Mouse (Mus musculus) bone marrow macrophage, adult 2 months (primary cell): ENCODE measurements around the gene Fstl5. TPM values are rescaled to one million over a fixed set of nuclear protein-coding genes. Genes with fewer than 3 reads are reported as not detected.
A peak's percentile ranks its signal among the peaks of the same experiment; 100 is the strongest.

Experiments
- H3K27ac ChIP-seq: 2 replicates; pipeline ENCODE4 v1.5.1; 2012; ENCODE audit warnings: low read depth, low read length; ENCODE audit not compliant: insufficient read depth
- H3K4me1 ChIP-seq: 2 replicates; pipeline ENCODE4 v1.6.1; 2012; ENCODE audit warnings: low read length; ENCODE audit not compliant: control insufficient read depth, insufficient read depth
- H3K4me3 ChIP-seq: 2 replicates; pipeline ENCODE4 v1.5.1; 2012; ENCODE audit warnings: mild to moderate bottlenecking, low read length, moderate library complexity; ENCODE audit not compliant: insufficient read depth
- CTCF ChIP-seq: IDR thresholded peaks from 2 replicates; pipeline ENCODE4 v1.5.1; 2012; ENCODE audit warnings: low read depth, mild to moderate bottlenecking, low read length, moderate library complexity
- POLR2A ChIP-seq: IDR thresholded peaks from 2 replicates; pipeline ENCODE4 v1.6.1; 2012; ENCODE audit warnings: mild to moderate bottlenecking, low read depth, low read length, borderline replicate concordance
- polyA plus RNA-seq: library from polyadenylated mRNA; stranded (reverse); fragments of >200 nt; gene quantifications from 2 replicates; pipeline ENCODE4 v1.2.4, GENCODE M21; 2012; ENCODE audit not compliant: missing spikeins, insufficient read depth, insufficient read length

The Fstl5 gene
- polyA plus RNA-seq: not detected in 2 replicates

- H3K4me3 ChIP-seq: no peak within 1 kb of the TSS
- H3K27ac ChIP-seq: no peak within 1 kb of the TSS
- TF ChIP-seq POLR2A (no peak), CTCF (no peak)
- no peaks in the 10 kb centered on the region for H3K4me1 ChIP-seq
Measured at GRCm38 (mm10) chr3:76074060-76074707, at the start of gene Fstl5. Fstl5 (plus strand) TSS chr3:76074270.

- Histone ChIP-seq H3K27ac (peak overlapping the region; percentile 53), H3K4me1 (peaks cover 12% of the 10 kb centered on the region), H3K4me3 (no peak overlapping the region)
- no peak for TF ChIP-seq POLR2A
- TF ChIP-seq CTCF: no peak
Measured at GRCm38 (mm10) chr3:76025523-76025922, 48.5 kb upstream of the Fstl5 start.

DNA sequence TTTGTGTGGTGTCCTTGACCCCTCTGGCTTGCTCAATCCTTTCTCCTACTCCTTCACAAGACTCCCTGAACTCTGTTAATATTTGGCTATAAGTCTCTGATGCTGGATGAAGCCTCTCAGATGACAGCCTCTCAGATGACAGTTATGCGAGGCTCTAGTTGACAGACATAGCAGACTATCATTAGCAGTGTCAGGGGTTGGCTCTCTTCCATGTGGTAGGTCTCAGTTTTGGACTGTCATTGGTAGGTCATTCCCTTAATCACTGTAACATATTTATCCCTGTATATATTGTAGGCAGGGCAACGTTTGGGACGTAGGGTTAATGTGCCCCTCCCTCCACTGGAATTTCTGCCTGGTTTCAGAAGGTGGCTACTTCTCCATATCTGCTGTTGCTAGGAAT, 22.9 kb upstream of the Fstl5 start:
- H3K27ac ChIP-seq: no peak overlapping the region
- H3K4me3 ChIP-seq: no peak overlapping the region
- no peak for TF ChIP-seq POLR2A
- TF ChIP-seq CTCF: no peak
- no peaks in the 10 kb centered on the region for H3K4me1 ChIP-seq

DNA sequence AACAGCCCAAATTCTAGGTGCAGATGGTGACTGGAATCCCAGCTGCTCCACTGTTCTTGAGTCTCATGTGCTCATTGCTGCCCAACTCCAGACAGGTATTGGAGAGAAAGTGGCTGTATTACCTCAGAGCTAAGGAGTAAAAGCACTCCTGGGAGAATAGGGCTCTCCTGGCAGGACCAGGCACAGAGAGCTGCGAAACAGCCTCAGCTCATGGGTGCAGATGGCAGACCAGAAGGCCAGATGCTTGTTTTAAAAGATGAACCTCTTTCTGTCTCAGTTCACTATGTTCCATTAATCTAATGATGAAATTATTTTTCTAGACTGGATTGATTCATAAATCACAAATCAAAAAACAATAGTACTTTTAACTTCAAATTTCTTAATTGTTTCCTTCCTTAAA, 12.1 kb upstream of the Fstl5 start:
- no peak overlapping the region for H3K4me3 ChIP-seq
- H3K27ac ChIP-seq: no peak overlapping the region
- TF ChIP-seq CTCF (no peak), POLR2A (no peak)
- H3K4me1 ChIP-seq: no peaks in the 10 kb centered on the region

GRCm38 (mm10) chr3:76067920-76068319, 6.2 kb upstream of the Fstl5 start:
- Histone ChIP-seq H3K4me1 (no peaks in the 10 kb centered on the region), H3K4me3 (no peak overlapping the region), H3K27ac (no peak overlapping the region)
- TF ChIP-seq CTCF: no peak
- TF ChIP-seq POLR2A: no peak

GRCm38 (mm10) chr3:76072826-76073225, 1.2 kb upstream of the Fstl5 start:
- Histone ChIP-seq H3K4me3 (no peak overlapping the region), H3K27ac (no peak overlapping the region), H3K4me1 (no peaks in the 10 kb centered on the region)
- TF ChIP-seq CTCF: no peak
- TF ChIP-seq POLR2A: no peak

GRCm38 (mm10) chr3:76140445-76140844, 66.4 kb downstream of the Fstl5 start:
- H3K4me1 ChIP-seq: no peaks in the 10 kb centered on the region
- H3K27ac ChIP-seq: no peak overlapping the region
- no peak overlapping the region for H3K4me3 ChIP-seq
- TF ChIP-seq CTCF (no peak), POLR2A (no peak)

DNA sequence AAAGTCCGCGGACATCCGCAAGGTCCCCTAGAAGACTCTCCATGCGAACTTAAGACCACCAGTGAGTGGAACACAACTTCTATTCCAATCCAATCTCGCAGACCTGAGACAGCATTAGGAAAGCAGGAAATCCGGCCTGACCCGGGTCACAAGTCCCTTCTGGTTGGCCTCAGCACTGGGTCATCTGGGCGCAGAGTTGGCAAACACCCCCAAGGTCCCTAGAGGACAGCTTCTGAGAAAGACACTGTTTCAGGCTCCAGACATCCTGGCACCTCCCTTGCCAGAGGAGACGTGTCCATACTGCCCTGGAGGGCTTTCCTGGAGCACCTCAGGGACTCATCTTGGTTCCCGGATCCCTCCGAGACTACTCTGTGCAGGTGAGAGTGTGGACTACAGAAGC, 73.8 kb downstream of the Fstl5 start:
- Histone ChIP-seq H3K4me1 (no peaks in the 10 kb centered on the region), H3K4me3 (no peak overlapping the region), H3K27ac (no peak overlapping the region)
- TF ChIP-seq CTCF (no peak), POLR2A (no peak)

GRCm38 (mm10) chr3:76238834-76239233, 164.8 kb downstream of the Fstl5 start:
- Histone ChIP-seq H3K4me1 (no peaks in the 10 kb centered on the region), H3K27ac (no peak overlapping the region), H3K4me3 (no peak overlapping the region)
- TF ChIP-seq CTCF (no peak), POLR2A (no peak)

- Histone ChIP-seq H3K4me3 (no peak overlapping the region), H3K4me1 (no peaks in the 10 kb centered on the region), H3K27ac (no peak overlapping the region)
- no peak for TF ChIP-seq CTCF
Measured at GRCm38 (mm10) chr3:76251385-76251784, 177.3 kb downstream of the Fstl5 start.
